Mouse (Mus musculus) cerebellum, adult 9-10 months (tissue): ENCODE data around the gene Srrm3.

ENCODE experiments used
- DNase-seq: peaks from one replicate; pipeline ENCODE4 v3.0.0; 2022

The Srrm3 gene

DNA sequence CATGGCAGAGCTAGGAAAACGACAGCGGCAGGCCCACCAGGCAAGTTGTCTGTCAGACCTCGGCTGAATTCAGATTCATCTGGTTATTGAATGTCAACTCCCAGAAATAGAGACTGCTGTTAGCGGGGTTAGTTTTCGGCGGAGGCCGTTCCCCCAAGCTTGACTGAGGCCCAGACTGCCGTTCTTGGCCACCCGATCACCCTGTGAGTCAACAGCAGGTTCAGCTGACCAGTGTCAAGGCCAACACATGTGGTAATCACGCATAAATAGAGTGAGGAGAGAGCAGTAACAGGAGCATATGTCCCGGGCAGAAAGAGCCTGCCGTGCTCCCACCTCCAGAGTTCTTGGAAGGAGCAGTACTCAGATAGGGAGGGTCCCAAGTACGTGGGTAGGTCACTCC, 100.6 kb downstream of the Srrm3 start:
- DNase-seq: peak; percentile 34

DNA sequence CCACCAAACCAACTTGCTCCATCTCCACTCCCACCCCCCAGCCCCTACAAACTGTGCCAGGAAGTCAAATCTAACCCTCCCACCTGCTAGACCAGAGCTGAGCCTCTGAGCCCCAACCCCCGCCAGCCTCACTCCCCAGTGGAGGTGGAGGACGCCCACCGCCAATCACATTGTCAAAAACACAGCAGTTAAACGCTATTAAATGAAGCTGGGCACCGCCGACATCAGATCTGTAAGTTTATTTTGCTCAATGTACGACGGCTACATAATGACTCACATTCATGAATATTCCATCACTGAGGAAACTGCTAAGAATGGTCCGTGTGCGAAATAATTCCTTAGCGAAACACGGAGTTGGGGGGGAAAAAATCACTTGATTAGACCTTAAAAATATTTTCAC, 101.5 kb downstream of the Srrm3 start:
- no peak for DNase-seq

DNA sequence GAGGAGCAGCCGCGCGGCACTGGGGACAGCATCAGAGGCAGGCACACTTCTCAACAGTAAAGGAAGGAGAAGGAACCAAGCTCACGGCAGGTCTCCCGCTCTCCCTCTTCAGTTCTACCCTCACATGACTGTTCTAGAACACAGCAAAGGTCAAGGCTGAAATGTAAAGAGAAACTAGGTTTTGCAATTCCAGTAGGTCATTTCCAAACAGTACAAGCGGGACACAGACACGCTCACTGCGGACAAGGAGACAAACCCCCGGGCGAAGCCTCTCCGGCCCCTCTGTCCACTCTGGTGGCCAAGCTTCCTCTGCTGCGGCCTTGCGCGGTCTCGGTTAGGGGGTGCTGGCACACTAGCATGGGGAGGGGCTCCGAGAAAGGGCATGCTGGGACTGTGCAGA, 102.3 kb downstream of the Srrm3 start:
- peak; percentile 27 for DNase-seq

DNA sequence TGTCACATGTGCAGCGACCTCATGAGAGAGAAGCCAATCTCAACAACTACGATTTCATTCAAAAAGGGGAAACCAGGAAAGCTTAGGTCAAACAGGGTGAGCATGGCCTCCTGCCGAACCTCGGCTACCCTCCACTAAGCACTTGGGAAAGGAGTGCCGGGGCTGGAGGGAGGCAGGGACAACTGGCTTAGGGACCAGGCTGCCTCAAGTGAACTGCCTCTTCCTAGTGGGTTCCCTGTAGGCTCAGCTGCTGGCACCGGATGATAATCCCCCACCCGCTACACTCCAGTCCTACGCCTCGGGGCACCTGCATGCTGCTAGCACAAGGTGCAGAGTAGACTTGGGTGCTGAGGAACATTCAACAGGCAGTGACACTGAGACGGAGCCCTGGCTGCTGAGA, 103.0 kb downstream of the Srrm3 start:
- peak; percentile 33 for DNase-seq

DNA sequence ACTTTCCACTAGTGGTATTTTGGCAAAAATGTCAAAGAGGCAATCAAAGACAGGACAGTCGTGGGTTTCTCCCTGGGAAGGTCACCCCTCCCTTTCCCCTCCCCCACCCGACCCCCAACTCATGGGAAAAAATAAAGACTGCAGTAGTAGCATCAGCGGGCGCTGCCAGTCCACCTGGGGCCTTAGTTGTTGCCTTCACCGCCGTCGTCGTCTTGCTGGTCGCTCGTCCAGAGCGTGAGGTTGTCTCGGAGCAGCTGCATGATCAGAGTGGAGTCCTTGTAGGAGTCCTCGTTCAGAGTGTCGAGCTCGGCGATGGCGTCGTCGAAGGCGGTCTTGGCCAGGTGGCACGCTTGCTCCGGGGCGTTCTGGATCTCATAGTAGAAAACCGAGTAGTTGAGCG, 104.1 kb downstream of the Srrm3 start:
- no peak for DNase-seq

DNA sequence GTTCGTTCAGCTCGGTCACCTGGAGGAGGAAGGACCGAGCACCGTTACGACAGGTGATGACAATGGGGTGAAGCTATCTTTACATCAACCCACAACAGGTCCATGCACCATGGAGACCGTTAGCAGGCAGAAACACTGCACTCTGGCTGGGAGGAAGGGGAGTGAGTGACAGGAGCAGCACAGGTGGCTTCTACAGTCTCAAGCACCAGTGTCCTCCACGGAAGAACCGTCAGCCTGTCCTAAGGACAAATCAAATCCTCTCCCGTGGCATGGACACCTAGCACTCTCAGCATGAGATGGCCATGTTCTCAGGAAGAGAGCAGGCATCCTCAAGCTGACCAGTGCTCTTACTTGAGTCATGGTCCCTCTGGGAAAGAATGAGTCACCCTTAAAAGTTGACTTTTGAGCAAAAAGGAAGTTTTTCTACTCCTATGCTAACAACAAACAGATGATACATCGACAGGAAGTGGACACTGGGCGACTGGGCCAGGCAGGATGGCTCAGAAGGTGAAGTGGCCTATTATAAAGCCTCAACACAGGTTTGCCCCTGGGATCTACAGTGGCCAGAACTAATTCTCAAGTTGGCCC, 105.0 kb downstream of the Srrm3 start:
- no peak for DNase-seq

DNA sequence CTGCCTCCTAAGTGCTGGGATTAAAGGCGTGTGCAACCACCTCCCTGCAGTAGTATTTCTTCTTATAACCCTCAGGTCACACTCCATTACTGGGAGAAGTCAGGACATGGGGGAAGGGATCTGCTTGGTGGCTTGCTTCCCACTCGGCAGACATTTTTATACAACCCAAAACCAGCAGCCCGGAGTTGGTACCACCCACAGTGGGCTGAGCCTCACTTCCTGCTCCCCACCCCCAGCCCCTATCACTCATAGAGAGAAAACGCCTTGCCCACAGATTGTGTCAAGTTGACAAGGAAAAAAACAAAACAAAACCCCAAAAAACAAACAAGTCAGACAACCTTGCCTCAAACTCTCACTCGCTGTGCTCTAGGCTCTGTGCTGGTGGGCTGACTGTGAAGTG, 106.5 kb downstream of the Srrm3 start:
- DNase-seq: no peak

DNA sequence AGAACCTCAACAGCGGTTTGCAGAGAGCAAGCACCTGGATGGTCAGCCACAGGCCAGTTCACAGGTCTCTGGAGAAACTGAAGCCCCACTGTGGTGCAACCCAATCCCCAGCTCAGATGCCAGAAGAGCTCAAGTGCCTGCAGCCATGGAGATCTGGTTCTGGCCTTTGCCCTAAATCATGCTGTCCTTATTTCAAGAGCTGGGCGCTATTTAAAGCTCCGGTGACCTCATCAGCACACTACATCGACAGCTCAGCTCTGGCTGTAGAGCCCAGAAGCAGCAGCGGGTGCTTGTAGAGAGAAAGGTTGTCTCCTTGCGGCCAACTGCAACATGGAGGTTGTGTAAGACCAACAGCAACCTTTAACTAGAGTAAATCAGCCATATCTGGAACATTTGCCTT, 107.5 kb downstream of the Srrm3 start:
- peak; percentile 75 for DNase-seq

DNA sequence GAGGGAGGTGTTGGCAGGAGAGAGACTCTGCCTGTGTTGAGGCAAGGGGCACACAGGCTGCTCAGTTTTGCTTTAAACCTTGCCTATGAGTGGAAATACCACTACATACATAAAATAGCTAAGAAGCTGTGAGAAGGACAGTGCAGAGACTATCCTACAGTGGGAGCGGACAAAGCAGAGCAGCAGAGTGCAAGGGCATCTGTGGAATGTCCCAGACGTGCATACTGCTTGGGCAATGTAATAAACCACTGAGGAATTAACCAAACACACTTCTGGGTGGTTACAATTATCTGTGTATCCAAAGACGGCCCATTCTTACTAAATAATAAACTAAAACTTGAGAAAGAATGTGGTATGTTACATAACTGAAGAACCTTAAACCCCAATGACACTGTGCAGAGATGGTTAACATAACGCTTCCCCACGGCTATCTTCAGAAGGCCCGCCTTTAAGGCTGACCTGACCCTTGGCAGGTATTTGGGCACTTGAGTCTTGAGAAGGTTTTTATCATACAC, 109.4 kb downstream of the Srrm3 start:
- no peak for DNase-seq

DNA sequence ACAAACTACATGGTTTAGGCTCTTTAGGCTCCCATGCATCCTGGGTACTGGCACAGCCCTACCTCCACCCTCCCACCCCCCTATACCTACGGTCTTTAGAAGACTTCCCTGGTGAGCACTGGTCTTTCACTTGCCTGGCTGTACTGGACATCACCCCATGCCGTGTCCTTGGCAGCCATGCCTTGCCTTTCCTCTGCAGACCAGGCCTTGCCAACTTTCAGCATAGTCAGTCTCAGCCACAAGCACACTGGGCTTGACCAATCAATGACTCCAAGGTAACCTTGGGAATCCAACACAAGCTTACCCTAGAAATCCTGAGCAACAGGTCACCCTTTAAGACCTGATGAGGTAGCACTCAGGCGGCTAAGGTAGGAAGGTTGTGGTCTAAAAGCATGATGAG, 109.9 kb downstream of the Srrm3 start:
- peak; percentile 80 for DNase-seq

DNA sequence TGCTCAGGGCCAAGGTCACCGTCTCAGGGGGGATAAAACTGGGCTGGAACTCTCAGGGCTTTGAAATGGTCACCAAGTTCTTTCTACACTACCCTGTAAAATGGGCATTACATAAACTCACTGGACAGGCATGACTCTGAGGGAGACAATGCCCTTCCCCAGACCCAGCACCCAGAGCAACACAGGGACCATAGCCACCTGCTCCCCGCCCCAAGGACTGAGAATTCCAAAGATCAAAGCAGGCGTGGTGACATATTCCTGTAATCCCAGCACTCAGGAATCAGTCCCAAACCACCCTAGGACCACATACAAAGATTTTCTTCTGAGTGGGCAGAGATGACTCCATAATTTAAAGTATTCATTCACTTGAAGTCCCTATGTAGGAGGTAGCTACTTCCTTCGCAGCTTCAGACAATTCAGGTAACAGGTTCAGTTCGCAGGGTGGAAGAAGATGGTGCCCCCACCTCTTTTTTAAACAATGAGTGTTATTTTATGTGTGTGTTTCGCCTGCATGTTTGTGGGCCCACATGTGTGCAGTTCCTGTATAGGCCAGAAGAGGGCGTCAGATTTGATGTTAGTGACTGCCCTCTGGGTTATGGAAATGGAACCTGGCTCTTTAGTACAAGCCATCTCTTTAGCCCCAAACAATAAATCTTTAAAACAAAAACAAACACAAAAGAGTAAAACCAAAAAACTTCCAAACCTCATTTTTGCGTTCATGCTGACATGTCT, 110.8 kb downstream of the Srrm3 start:
- no peak for DNase-seq

DNA sequence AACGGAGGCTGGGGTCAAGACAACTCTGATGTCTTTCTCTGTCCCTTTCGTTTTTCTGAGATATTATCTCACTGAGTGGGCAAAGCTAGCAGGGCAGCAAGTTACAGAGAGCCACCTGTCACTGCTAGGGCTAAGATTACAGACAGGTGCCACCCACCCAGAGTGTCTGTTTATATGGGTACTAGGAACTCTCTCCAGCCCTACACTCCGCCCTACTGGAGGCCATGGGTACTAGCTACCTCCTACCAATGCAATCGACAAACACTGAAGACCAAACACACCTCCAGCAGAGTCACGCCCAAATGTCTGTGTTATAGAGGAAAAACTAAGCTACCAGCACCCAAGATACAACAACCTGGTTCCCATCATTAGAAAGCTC, 111.4 kb downstream of the Srrm3 start:
- DNase-seq: no peak

DNA sequence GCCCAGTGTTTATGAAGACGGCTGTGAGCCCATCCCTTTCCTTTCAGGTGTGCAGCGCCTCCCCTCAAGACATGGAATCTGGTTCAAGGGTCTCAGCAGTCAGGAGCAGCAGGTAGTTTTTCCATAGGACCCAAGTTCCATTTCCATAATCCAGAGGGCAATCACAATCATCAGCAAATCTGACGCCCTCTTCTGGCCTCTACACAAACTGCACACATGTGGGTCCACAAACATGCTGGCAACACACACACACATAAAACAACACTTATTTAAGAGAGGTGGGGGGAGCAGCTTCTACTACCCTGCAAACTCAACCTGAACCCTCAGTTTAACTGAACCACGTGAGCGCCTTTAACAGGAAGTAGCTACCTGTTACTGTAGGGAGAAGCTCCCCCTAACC, 111.9 kb downstream of the Srrm3 start:
- DNase-seq: no peak

DNA sequence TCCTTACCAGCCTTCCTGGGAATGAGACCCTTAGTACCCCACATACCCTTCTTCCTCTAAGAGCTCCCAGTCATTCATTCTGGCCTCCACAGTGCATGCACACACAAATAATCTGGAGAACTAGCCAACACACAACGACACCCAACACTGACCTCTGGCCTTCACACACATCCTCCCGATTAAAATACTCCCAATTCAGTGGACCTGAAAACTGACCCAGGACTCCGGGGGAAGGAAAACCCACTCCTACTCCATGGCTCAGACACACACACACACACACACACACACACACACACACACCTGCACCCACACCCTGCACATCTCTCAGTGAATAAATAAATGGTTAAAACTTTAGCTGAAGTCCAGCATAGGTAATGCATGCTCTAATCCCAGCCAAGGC, 113.2 kb downstream of the Srrm3 start:
- DNase-seq: no peak

DNA sequence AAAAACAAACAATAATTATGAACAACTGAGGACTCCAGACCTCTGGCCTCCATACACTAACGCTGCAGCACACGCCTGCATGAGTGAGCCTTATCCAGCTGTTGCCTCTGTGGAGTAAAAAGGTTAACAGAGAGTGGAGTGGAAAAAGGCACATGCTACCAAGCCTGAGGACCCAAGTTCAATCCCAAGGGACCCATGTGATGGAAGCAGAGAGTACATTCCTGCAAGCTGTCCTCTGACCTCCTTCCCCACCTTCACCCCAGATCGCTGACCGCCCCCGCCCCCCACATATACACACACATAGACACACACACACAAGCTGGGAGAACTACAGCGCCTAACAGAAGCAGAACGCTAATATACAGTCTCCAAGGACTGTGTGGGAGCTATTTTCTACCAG, 117.2 kb downstream of the Srrm3 start:
- DNase-seq: no peak
